Comparison of ENCODE assay signal across 9 mouse cellular contexts in genomic region chr5:34201396-34201795, GRCm38 (mm10). TPM values are rescaled to one million over a fixed set of nuclear protein-coding genes. Genes with fewer than 3 reads are reported as not detected.
DNase-seq lines count a peak whose midpoint lies in the region; ATAC-seq lines count a peak whose summit lies in the region.
"Had no signal": no experiment of that assay in that cellular context is flagged by ENCODE, and none has a peak within 500 bp of the region (broad histone marks: within the 10 kb centered on the region; RNA-seq: fewer than 3 reads in every experiment).

No protein-coding gene starts in this region.

- H3K4me1 ChIP-seq in kidney, embryonic 15.5 days = no peaks in the 10 kb centered on the region
- no peaks in the 10 kb centered on the region for H3K4me1 ChIP-seq in forebrain, embryonic 12.5 days
- no peaks in the 10 kb centered on the region for H3K4me1 ChIP-seq in midbrain, embryonic 11.5 days (ENCODE audit: control insufficient read depth, insufficient read depth, low read length)

- H3K9ac ChIP-seq in kidney, embryonic 15.5 days = no peak overlapping the region
- H3K9ac ChIP-seq in forebrain, embryonic 12.5 days = no peak overlapping the region
- no peak overlapping the region for H3K9ac ChIP-seq in midbrain, embryonic 11.5 days (ENCODE audit: low read length)

- H3K36me3 ChIP-seq in kidney, embryonic 15.5 days = no peaks in the 10 kb centered on the region
- H3K36me3 ChIP-seq in forebrain, embryonic 12.5 days (replicated peaks) = no peaks in the 10 kb centered on the region
- no peaks in the 10 kb centered on the region for H3K36me3 ChIP-seq in midbrain, embryonic 11.5 days (ENCODE audit: control insufficient read depth, insufficient read depth, low read length)

- no peak overlapping the region for H3K4me3 ChIP-seq in kidney, embryonic 15.5 days (replicated peaks)
- H3K4me3 ChIP-seq in forebrain, embryonic 12.5 days (replicated peaks) = no peak overlapping the region
- H3K4me3 ChIP-seq in midbrain, embryonic 11.5 days (ENCODE audit: low read depth, low read length) = no peak overlapping the region

- peak; percentile 56 for DNase-seq in adrenal gland, postnatal 10 days
- DNase-seq in adrenal gland, adult 8-10 months = no peak
- peak; percentile 45 for DNase-seq in kidney, adult 18-20 months
- DNase-seq in midbrain, embryonic 11.5 days (ENCODE audit: low spot score, missing footprints) = no peak

- no peaks in the 10 kb centered on the region for H3K9me3 ChIP-seq in kidney, embryonic 15.5 days (replicated peaks)
- H3K9me3 ChIP-seq in forebrain, embryonic 12.5 days = no peaks in the 10 kb centered on the region
- no peaks in the 10 kb centered on the region for H3K9me3 ChIP-seq in midbrain, embryonic 11.5 days (ENCODE audit: control insufficient read depth, low read length)

- H3K27me3 ChIP-seq in kidney, embryonic 15.5 days = no peaks in the 10 kb centered on the region
- no peaks in the 10 kb centered on the region for H3K27me3 ChIP-seq in forebrain, embryonic 12.5 days
- H3K27me3 ChIP-seq in midbrain, embryonic 11.5 days (ENCODE audit: control insufficient read depth, insufficient read depth, low read length) = no peaks in the 10 kb centered on the region

- no peak overlapping the region for H3K4me2 ChIP-seq in kidney, embryonic 15.5 days
- no peak overlapping the region for H3K4me2 ChIP-seq in forebrain, embryonic 12.5 days
- H3K4me2 ChIP-seq in midbrain, embryonic 11.5 days = no peak overlapping the region

- 67% methylated on average over 2 of the region's 2 CpGs for WGBS in kidney, embryonic 15.5 days
- WGBS in forebrain, embryonic 12.5 days = 82% methylated on average over 2 of the region's 2 CpGs
- whole genome bisulfite sequencing in midbrain, embryonic 11.5 days = 83% methylated on average over 2 of the region's 2 CpGs

- no peak overlapping the region for H3K27ac ChIP-seq in kidney, embryonic 15.5 days
- H3K27ac ChIP-seq in forebrain, embryonic 12.5 days = no peak overlapping the region
- H3K27ac ChIP-seq in midbrain, embryonic 11.5 days (ENCODE audit: low read depth, low read length) = no peak overlapping the region
- H3K27ac ChIP-seq: macrophage had no signal

- no peak for ATAC-seq in kidney, embryonic 15.5 days (replicated peaks; ENCODE audit: low FRiP score)
- ATAC-seq in hematopoietic stem cell, adult 5-6 weeks (replicated peaks in 1 of 2; ENCODE audit: insufficient read depth in 1 of 2, low FRiP score in 2 of 2, low TSS enrichment in 1 of 2, low read depth in 1 of 2, poor library complexity in 2 of 2, severe bottlenecking in 2 of 2) = peak; percentile 59 to 60; a peak in 2 of 4 replicates
- peak; percentile 66; the same call in 1 of the 2 replicates for ATAC-seq in megakaryocyte-erythroid progenitor cell, adult 5-6 weeks (replicated peaks; ENCODE audit: low FRiP score, low TSS enrichment, poor library complexity, severe bottlenecking)
- ATAC-seq in forebrain, embryonic 12.5 days (ENCODE audit: low FRiP score) = no peak
- ATAC-seq in midbrain, embryonic 11.5 days (ENCODE audit: low FRiP score) = no peak

RNA-seq across cellular contexts. Expression of gene Mxd4, which starts 13.9 kb away (rescaled TPM):
- total RNA-seq in adrenal gland, postnatal 10 days (2021) = 100 to 1,000 TPM; 140 to 144 TPM
- 100 to 1,000 TPM; 118 to 131 (median 125) TPM for total RNA-seq in adrenal gland, adult 8-10 months (2022)
- 40.6 and 44.3 TPM in 2 replicates for polyA plus RNA-seq in kidney, embryonic 15.5 days (2015; fragmentation: Nextera tagmentation; extraction: Ambion mirVana)
- 29.2 and 40.0 TPM in 2 replicates for total RNA-seq in hematopoietic stem cell, adult 5-6 weeks (2017)
- 32.3 and 34.4 TPM in 2 replicates for total RNA-seq in megakaryocyte-erythroid progenitor cell, adult 5-6 weeks (2014; fragmentation: Nextera tagmentation)
- total RNA-seq in megakaryocyte-erythroid progenitor cell, adult 5-6 weeks (2017) = 9.5 and 14.7 TPM in 2 replicates
- polyA plus RNA-seq in forebrain, embryonic 12.5 days (2016; fragmentation: Nextera tagmentation; extraction: Ambion mirVana) = 25.0 and 25.8 TPM in 2 replicates
- polyA plus RNA-seq in midbrain, embryonic 11.5 days (2014; fragmentation: Nextera tagmentation; extraction: Ambion mirVana) = 19.3 and 20.8 TPM in 2 replicates

RNA-seq across cellular contexts. Expression of gene Haus3, which starts 32.1 kb away (rescaled TPM):
- 1 to 10 TPM; 9.3 to 9.8 TPM for total RNA-seq in adrenal gland, postnatal 10 days (2021)
- total RNA-seq in adrenal gland, adult 8-10 months (2022) = 1 to 10 TPM; 6.5 to 7.8 (median 7.7) TPM
- 37.8 and 46.1 TPM in 2 replicates for polyA plus RNA-seq in kidney, embryonic 15.5 days (2015; fragmentation: Nextera tagmentation; extraction: Ambion mirVana)
- 121 and 173 TPM in 2 replicates for total RNA-seq in hematopoietic stem cell, adult 5-6 weeks (2017)
- 45.3 and 52.4 TPM in 2 replicates for total RNA-seq in megakaryocyte-erythroid progenitor cell, adult 5-6 weeks (2014; fragmentation: Nextera tagmentation)
- 83.0 and 139 TPM in 2 replicates for total RNA-seq in megakaryocyte-erythroid progenitor cell, adult 5-6 weeks (2017)
- 43.1 and 45.3 TPM in 2 replicates for polyA plus RNA-seq in forebrain, embryonic 12.5 days (2016; fragmentation: Nextera tagmentation; extraction: Ambion mirVana)
- 47.7 and 48.1 TPM in 2 replicates for polyA plus RNA-seq in midbrain, embryonic 11.5 days (2014; fragmentation: Nextera tagmentation; extraction: Ambion mirVana)

RNA-seq across cellular contexts. Expression of gene Poln, which starts 32.1 kb away (rescaled TPM):
- 10 to 100 TPM; 37.3 to 40.0 TPM for total RNA-seq in adrenal gland, postnatal 10 days (2021)
- 1 to 10 TPM; 2.5 to 7.1 (median 5.3) TPM for total RNA-seq in adrenal gland, adult 8-10 months (2022)
- 0.31 and 0.34 TPM in 2 replicates for polyA plus RNA-seq in kidney, embryonic 15.5 days (2015; fragmentation: Nextera tagmentation; extraction: Ambion mirVana)
- 2.9 TPM in 1 of 2 replicates, not detected in the other for total RNA-seq in hematopoietic stem cell, adult 5-6 weeks (2017)
- 0.26 and 3.1 TPM in 2 replicates for total RNA-seq in megakaryocyte-erythroid progenitor cell, adult 5-6 weeks (2014; fragmentation: Nextera tagmentation)
- 2.6 and 6.3 TPM in 2 replicates for total RNA-seq in megakaryocyte-erythroid progenitor cell, adult 5-6 weeks (2017)
- 0.62 and 0.80 TPM in 2 replicates for polyA plus RNA-seq in forebrain, embryonic 12.5 days (2016; fragmentation: Nextera tagmentation; extraction: Ambion mirVana)
- 0.40 and 1.5 TPM in 2 replicates for polyA plus RNA-seq in midbrain, embryonic 11.5 days (2014; fragmentation: Nextera tagmentation; extraction: Ambion mirVana)
- polyA plus RNA-seq: macrophage had no signal

Comparison
In these comparisons a context has a peak if more than half of its experiments do, and no peak if none do; other contexts are left out.
1. DNase-seq: peak in adrenal gland, postnatal 10 days (single experiment) and kidney, adult 18-20 months (single experiment); none in adrenal gland, adult 8-10 months (single experiment) and midbrain, embryonic 11.5 days (single experiment).
2. ATAC-seq: peak in hematopoietic stem cell, adult 5-6 weeks (2 of 2) and megakaryocyte-erythroid progenitor cell, adult 5-6 weeks (single experiment); none in kidney, embryonic 15.5 days (single experiment), forebrain, embryonic 12.5 days (single experiment) and midbrain, embryonic 11.5 days (single experiment).
3. RNA of gene Haus3, which starts 32.1 kb away (total RNA-seq): 121 to 173 TPM in hematopoietic stem cell, adult 5-6 weeks and 45.3 to 139 TPM in megakaryocyte-erythroid progenitor cell, adult 5-6 weeks; 9.3 to 9.8 TPM in adrenal gland, postnatal 10 days and 6.5 to 7.8 TPM in adrenal gland, adult 8-10 months; every median in the first group is over 4 times any median in the second.